Mouse (Mus musculus) MEL (cell line): ENCODE measurements around the gene Kdm5b. TPM values are rescaled to one million over a fixed set of nuclear protein-coding genes. Genes with fewer than 3 reads are reported as not detected.

ENCODE experiments used
- DNase-seq: peaks from one replicate; pipeline ENCODE4 v3.0.0; 2011; ENCODE audit warnings: low read depth, low spot score
- H3K27ac ChIP-seq: 2 replicates; pipeline ENCODE4 v1.5.1; 2012; ENCODE audit warnings: low read depth, mild to moderate bottlenecking, control low read depth, low read length, moderate library complexity; ENCODE audit not compliant: control insufficient read depth
- H3K27me3 ChIP-seq, 2 experiments: fragments of 150-350 bp in 1 of 2; sonication (generic) in 1 of 2; 2 replicates each; pipeline ENCODE4 v1.6.1; 2012; ENCODE audit warnings: low read length in 2 of 2, mild to moderate bottlenecking in 2 of 2, improper control_type of control experiment in 1 of 2, moderate library complexity in 1 of 2; ENCODE audit not compliant: insufficient read depth in 2 of 2, control insufficient read depth in 1 of 2
- H3K36me3 ChIP-seq, 2 experiments: 2 replicates each; pipeline ENCODE4 v1.6.1; 2012 to 2014; ENCODE audit warnings: low read length in 2 of 2, improper control_type of control experiment in 1 of 2, inconsistent platforms in 1 of 2, mild to moderate bottlenecking in 1 of 2; ENCODE audit not compliant: insufficient read depth in 2 of 2, control insufficient read depth in 1 of 2
- H3K4me1 ChIP-seq, 2 experiments: fragments of 150-350 bp in 1 of 2; sonication (generic) in 1 of 2; 2 replicates each; pipeline ENCODE4 v1.6.1; 2012; ENCODE audit warnings: low read length in 2 of 2, improper control_type of control experiment in 1 of 2, mild to moderate bottlenecking in 1 of 2; ENCODE audit not compliant: insufficient read depth in 2 of 2, control insufficient read depth in 1 of 2
- H3K4me3 ChIP-seq, 2 experiments: fragments of 150-350 bp in 1 of 2; sonication (generic) in 1 of 2; 2 replicates each; pipeline ENCODE4 v1.5.1; 2012; ENCODE audit warnings: low read depth in 2 of 2, low read length in 2 of 2, mild to moderate bottlenecking in 2 of 2, moderate library complexity in 2 of 2, control low read depth in 1 of 2, improper control_type of control experiment in 1 of 2; ENCODE audit not compliant: control insufficient read depth in 1 of 2, insufficient read depth in 1 of 2
- H3K79me2 ChIP-seq: 2 replicates; pipeline ENCODE4 v1.6.1; 2012; ENCODE audit warnings: mild to moderate bottlenecking, low read length, moderate library complexity; ENCODE audit not compliant: control insufficient read depth, poor library complexity, insufficient read depth
- H3K9ac ChIP-seq: 2 replicates; pipeline ENCODE4 v1.6.1; 2012; ENCODE audit warnings: low read depth, mild to moderate bottlenecking, control low read depth, low read length, moderate library complexity; ENCODE audit not compliant: control insufficient read depth, poor library complexity, severe bottlenecking
- H3K9me3 ChIP-seq: fragments of 150-350 bp; sonication (generic); replicated peaks from 2 replicates; pipeline ENCODE4 v1.6.1; 2012; ENCODE audit warnings: mild to moderate bottlenecking, low read length, improper control_type of control experiment, moderate library complexity; ENCODE audit not compliant: insufficient read depth
- BHLHE40 ChIP-seq: IDR thresholded peaks from 2 replicates; pipeline ENCODE4 v1.6.1; 2012; ENCODE audit warnings: low read depth, mild to moderate bottlenecking, inconsistent platforms, low read length, improper control_type of control experiment, borderline replicate concordance
- CTCF ChIP-seq, 3 experiments: IDR thresholded peaks in 2 of 3; conservative IDR thresholded peaks in 1 of 3; 2 replicates each; pipeline ENCODE4 v1.5.1; 2011 to 2012; ENCODE audit warnings: low read length in 3 of 3, low read depth in 2 of 3, mild to moderate bottlenecking in 2 of 3, improper control_type of control experiment in 1 of 3, inconsistent platforms in 1 of 3, mixed read lengths in 1 of 3, moderate library complexity in 1 of 3; ENCODE audit not compliant: control insufficient read depth in 1 of 3, insufficient read depth in 1 of 3, poor library complexity in 1 of 3, severe bottlenecking in 1 of 3
- E2F4 ChIP-seq: IDR thresholded peaks from 2 replicates; pipeline ENCODE4 v1.6.1; 2011; ENCODE audit warnings: low read depth, low read length, improper control_type of control experiment, borderline replicate concordance
- ELF1 ChIP-seq: IDR thresholded peaks from 2 replicates; pipeline ENCODE4 v1.6.1; 2014; ENCODE audit warnings: low read depth, mild to moderate bottlenecking, inconsistent platforms, low read length, improper control_type of control experiment, moderate library complexity
- GABPA ChIP-seq: IDR thresholded peaks from 2 replicates; pipeline ENCODE4 v1.6.1; 2012; ENCODE audit warnings: low read depth, mild to moderate bottlenecking, inconsistent platforms, low read length, improper control_type of control experiment, moderate library complexity
- GATA1 ChIP-seq: IDR thresholded peaks from 2 replicates; pipeline ENCODE4 v1.6.1; 2011; ENCODE audit warnings: low read depth, low read length, improper control_type of control experiment
- HCFC1 ChIP-seq: IDR thresholded peaks from 2 replicates; pipeline ENCODE4 v1.6.1; 2012; ENCODE audit warnings: low read depth, mild to moderate bottlenecking, inconsistent platforms, low read length, improper control_type of control experiment, moderate library complexity
- KAT2A ChIP-seq: conservative IDR thresholded peaks from 2 replicates; pipeline ENCODE4 v1.6.1; 2012; ENCODE audit warnings: low read depth, low read length, improper control_type of control experiment, inconsistent platforms
- MAZ ChIP-seq: IDR thresholded peaks from 2 replicates; pipeline ENCODE4 v1.6.1; 2012; ENCODE audit warnings: low read depth, mild to moderate bottlenecking, inconsistent platforms, low read length, improper control_type of control experiment
- RCOR1 ChIP-seq: IDR thresholded peaks from 2 replicates; pipeline ENCODE4 v1.6.1; 2012; ENCODE audit warnings: low read depth, mild to moderate bottlenecking, inconsistent platforms, low read length, improper control_type of control experiment
- SMC3 ChIP-seq: IDR thresholded peaks from 2 replicates; pipeline ENCODE4 v1.6.1; 2011; ENCODE audit warnings: low read depth, low read length, improper control_type of control experiment
- TAL1 ChIP-seq: IDR thresholded peaks from 2 replicates; pipeline ENCODE4 v1.6.1; 2012; ENCODE audit warnings: mild to moderate bottlenecking, inconsistent platforms, low read length, moderate library complexity, mixed read lengths
- TCF12 ChIP-seq: IDR thresholded peaks from 2 replicates; pipeline ENCODE4 v1.6.1; 2014; ENCODE audit warnings: low read depth, mild to moderate bottlenecking, inconsistent platforms, low read length, improper control_type of control experiment, moderate library complexity
- USF1 ChIP-seq: IDR thresholded peaks from 2 replicates; pipeline ENCODE4 v1.6.1; 2014; ENCODE audit warnings: low read depth, mild to moderate bottlenecking, inconsistent platforms, low read length, improper control_type of control experiment, moderate library complexity
- ZC3H11A ChIP-seq: IDR thresholded peaks from 2 replicates; pipeline ENCODE4 v1.6.1; 2012; ENCODE audit warnings: low read depth, mild to moderate bottlenecking, inconsistent platforms, low read length, improper control_type of control experiment
- ZKSCAN1 ChIP-seq: IDR thresholded peaks from 2 replicates; pipeline ENCODE4 v1.6.1; 2012; ENCODE audit warnings: low read depth, mild to moderate bottlenecking, inconsistent platforms, low read length, improper control_type of control experiment, moderate library complexity
- polyA plus RNA-seq, 2 experiments: library from polyadenylated mRNA; stranded (reverse) in 1 of 2; unstranded in 1 of 2; fragments of >175 nt in 1 of 2; fragments of >200 nt in 1 of 2; gene quantifications; 2 replicates each; pipeline versions ENCODE4 v1.2.1 to v1.2.4; 2012; ENCODE audit warnings: low replicate concordance in 2 of 2, low read depth in 1 of 2; ENCODE audit not compliant: insufficient read length in 2 of 2, insufficient read depth in 1 of 2, missing spikeins in 1 of 2
- total RNA-seq: library from RNA; depleted of rRNA; stranded (reverse); fragments of 300-350 nt; gene quantifications from 2 replicates; pipeline ENCODE4 v1.2.3, GENCODE M21; 2012

The Kdm5b gene
- total and polyA plus RNA-seq, 3 experiments: 25.5 to 48.6 (median 31.8) TPM

DNA sequence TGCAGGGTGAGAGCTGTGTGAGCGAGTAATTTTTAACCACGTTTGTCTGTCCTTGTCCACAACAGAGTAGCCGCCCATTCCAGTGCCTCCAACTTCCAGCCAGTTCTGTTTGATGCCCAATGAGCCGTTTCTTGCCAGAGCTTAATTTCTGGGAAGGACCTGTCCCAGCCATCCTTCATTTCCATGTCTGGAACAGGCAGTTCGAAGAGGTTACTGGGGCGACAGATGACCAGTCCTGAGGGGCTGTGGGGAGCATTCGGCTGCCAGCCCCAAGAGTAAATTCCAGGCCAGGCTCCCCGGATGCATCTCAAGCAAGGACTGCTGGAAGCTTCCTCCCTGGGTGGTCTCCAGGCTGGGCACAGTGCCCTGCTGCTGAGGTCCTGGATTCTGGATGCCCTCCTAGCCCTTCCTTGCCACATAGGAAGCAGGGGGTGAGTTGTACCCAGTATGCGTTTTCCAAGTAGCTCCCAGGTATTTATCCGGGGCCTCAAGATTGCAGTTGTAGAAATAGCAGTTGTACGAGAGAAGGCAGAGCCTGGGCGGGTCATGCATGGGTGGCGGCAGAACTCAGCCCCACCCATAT, 91.4 kb downstream of the Kdm5b start:
- DNase-seq: no peak
- TF ChIP-seq MAZ (no peak), TCF12 (no peak), BHLHE40 (no peak), ZKSCAN1 (no peak)
- H3K9ac ChIP-seq: no peak overlapping the region
- H3K4me1 ChIP-seq: peaks cover 0 to 11% of the 10 kb centered on the region in 2 experiments; a peak in 2 of 4 replicates
- H3K36me3 ChIP-seq: peaks cover 0 to 2% of the 10 kb centered on the region in 2 experiments; a peak in 2 of 4 replicates
- H3K27ac ChIP-seq: no peak overlapping the region
- no peak overlapping the region for H3K4me3 ChIP-seq
- peaks cover 0 to 2% of the 10 kb centered on the region in 2 experiments; a peak in 2 of 4 replicates for H3K27me3 ChIP-seq
- no peaks in the 10 kb centered on the region for H3K79me2 ChIP-seq
- no peaks in the 10 kb centered on the region for H3K9me3 ChIP-seq

GRCm38 (mm10) chr1:134651851-134652398, 92.0 kb downstream of the Kdm5b start:
- no peak overlapping the region for H3K27ac ChIP-seq
- no peaks in the 10 kb centered on the region for H3K79me2 ChIP-seq
- DNase-seq: peak; percentile 61
- H3K27me3 ChIP-seq: peaks cover 0 to 2% of the 10 kb centered on the region in 2 experiments; a peak in 2 of 4 replicates
- H3K9me3 ChIP-seq: no peaks in the 10 kb centered on the region
- no peak overlapping the region for H3K4me3 ChIP-seq
- no peak for TF ChIP-seq SMC3
- no peak for TF ChIP-seq KAT2A
- no peak for TF ChIP-seq MAZ
- no peak for TF ChIP-seq ZC3H11A
- no peak for TF ChIP-seq CTCF (IDR thresholded peaks at IDR 0.05 in 2 of 3, conservative IDR thresholded peaks at IDR 0.05 in 1 of 3; ENCODE audit: control insufficient read depth in 1 of 3, insufficient read depth in 1 of 3, low read depth in 2 of 3, low read length in 3 of 3, poor library complexity in 1 of 3, severe bottlenecking in 1 of 3)
- no peak for TF ChIP-seq GABPA
- TF ChIP-seq ELF1: no peak
- TF ChIP-seq TAL1: no peak
- TF ChIP-seq RCOR1: no peak
- H3K9ac ChIP-seq: no peak overlapping the region
- peaks cover 0 to 11% of the 10 kb centered on the region in 2 experiments; a peak in 2 of 4 replicates for H3K4me1 ChIP-seq
- peaks cover 0 to 2% of the 10 kb centered on the region in 2 experiments; a peak in 2 of 4 replicates for H3K36me3 ChIP-seq

- Histone ChIP-seq H3K4me3 (no peak overlapping the region), H3K9me3 (no peaks in the 10 kb centered on the region), H3K27me3 (peaks cover 0 to 4% of the 10 kb centered on the region in 2 experiments; a peak in 3 of 4 replicates), H3K9ac (no peak overlapping the region), H3K79me2 (no peaks in the 10 kb centered on the region), H3K4me1 (peaks cover 0 to 11% of the 10 kb centered on the region in 2 experiments; a peak in 2 of 4 replicates), H3K36me3 (peaks cover 0 to 2% of the 10 kb centered on the region in 2 experiments; a peak in 2 of 4 replicates), H3K27ac (no peak overlapping the region)
- DNase-seq: no peak
- TF ChIP-seq E2F4 (no peak), USF1 (no peak), TCF12 (no peak), HCFC1 (no peak), GATA1 (no peak)
Measured at GRCm38 (mm10) chr1:134653603-134654257, 93.8 kb downstream of the Kdm5b start.
